Mouse (Mus musculus) gastrocnemius, adult 2 months (tissue): ENCODE measurements around the gene Rbfox1. TPM values are rescaled to one million over a fixed set of nuclear protein-coding genes. Genes with fewer than 3 reads are reported as not detected.

Experiments used
- DNase-seq: peaks from one replicate; pipeline ENCODE4 v3.0.0; 2022
- H3K27ac ChIP-seq: fragments of 200-600 bp; 2 replicates; pipeline ENCODE4 v1.8.1; 2022; ENCODE audit warnings: mild to moderate bottlenecking
- H3K4me3 ChIP-seq: fragments of 200-600 bp; 2 replicates; pipeline ENCODE4 v1.8.1; 2022; ENCODE audit warnings: mild to moderate bottlenecking, moderate library complexity
- CTCF ChIP-seq: fragments of 200-600 bp; IDR thresholded peaks from 2 replicates; pipeline ENCODE4 v1.8.1; 2022; ENCODE audit warnings: antibody characterized with exemption, mild to moderate bottlenecking, moderate library complexity
- intact Hi-C: fragments of 180-260 bp; cut with DNase I; formaldehyde crosslinking; loops from one replicate; pipeline ENCODE4 v1.15.1; 2025
- total RNA-seq, 2 experiments: library from RNA; stranded (reverse); gene quantifications; 2 replicates each; pipeline ENCODE4 v1.2.3; 2021

The Rbfox1 gene
- total RNA-seq, 2 experiments from 2014 or later, result 194 to 277 TPM

DNA sequence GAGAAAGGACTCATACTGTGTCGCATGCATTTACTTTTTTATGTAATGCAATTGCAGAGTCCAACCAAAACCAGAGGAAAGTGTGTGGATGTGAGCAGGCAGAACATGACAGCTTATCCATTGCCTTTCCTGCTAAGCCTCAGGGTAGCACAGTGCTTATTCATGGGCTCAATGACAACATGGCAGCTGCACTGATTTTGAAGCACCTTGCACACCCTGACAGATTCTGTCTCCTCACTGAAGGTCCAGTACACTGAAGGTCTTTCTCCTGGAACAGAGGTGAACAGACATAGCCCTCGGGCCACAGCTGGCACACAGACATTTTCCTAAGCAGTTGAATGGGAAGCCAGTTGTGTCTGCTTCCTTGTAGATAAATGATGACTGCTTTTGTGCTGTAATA, 1254.3 kb downstream of the Rbfox1 start:
- no peak for TF ChIP-seq CTCF
- intact Hi-C loops, result loop anchor here (5.0 kb wide), 1 partner anchor 138 kb away; no protein-coding TSS in a partner anchor

DNA sequence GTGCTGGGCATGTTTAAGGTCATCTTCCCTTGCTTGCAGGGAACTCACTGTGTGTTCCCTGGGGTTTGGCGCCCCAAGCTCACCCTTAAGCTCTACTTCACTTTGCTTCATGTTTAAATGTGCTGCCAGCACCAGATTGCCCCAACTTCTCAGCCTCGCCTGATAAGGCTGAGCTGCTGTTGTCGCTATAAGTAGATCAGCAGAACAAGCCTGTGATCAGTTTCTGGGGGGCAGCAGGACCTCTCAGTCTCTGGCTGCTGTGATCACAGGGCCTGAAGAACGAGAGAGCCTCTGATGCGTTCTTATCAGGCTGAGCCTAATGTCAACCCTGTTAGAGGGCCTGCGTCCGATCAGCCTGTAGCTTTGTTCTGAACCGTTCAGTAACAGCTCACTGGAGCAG, 1255.8 kb downstream of the Rbfox1 start:
- TF ChIP-seq CTCF, result no peak
- intact Hi-C loops, result no loop called here
- DNase-seq, result no peak
- H3K4me3 ChIP-seq, result no peak overlapping the region
- 0 out of 2 replicates have a peak overlapping the region, but pooled peaks have one; percentile 32 for H3K27ac ChIP-seq

More for the DNA sequence above, 1254.3 kb downstream of the Rbfox1 start:
- Histone ChIP-seq H3K4me3 (no peak overlapping the region), H3K27ac (no peak overlapping the region)
- DNase-seq, result no peak

DNA sequence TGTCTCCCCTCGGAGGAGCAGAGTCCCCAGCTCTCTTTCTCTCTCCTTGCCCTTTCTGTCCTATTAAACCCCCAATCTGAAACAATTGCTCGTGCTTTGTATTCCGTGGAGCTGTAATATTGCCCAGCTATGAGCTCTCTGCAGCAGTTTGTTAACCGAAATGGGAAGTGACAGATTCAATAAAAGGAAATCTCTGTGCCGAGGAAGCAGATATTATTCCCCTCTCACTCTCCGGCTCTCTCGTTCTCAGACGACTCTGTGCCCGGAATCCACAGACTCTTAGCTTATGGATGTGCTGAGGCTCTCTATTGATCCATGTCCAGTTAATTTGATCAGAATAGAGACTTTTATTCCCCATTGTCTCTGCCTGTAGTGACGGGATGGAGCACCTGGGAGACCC, 1260.3 kb downstream of the Rbfox1 start:
- DNase-seq, result no peak
- intact Hi-C loops, result no loop called here
- no peak for TF ChIP-seq CTCF

DNA sequence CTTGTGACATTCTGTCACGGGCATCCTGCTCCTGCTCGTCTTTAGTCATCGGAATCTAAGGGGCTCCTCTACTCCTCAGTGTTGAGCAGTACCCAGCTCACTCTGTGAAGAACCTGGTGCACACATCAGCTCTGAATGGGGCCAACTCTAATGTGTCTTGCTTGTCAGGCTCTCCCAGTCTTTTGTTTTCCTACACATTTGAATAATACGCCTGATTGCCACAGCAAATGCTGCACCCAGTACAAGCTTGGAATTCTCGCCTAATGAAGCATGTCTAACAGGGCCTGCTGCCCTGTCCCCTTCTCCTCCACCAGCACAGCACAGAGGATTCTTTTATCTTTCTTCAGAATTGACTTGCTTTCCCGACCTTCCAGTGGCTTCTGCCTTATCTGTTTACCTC, 1261.3 kb downstream of the Rbfox1 start:
- Histone ChIP-seq H3K27ac (0 out of 2 replicates have a peak overlapping the region, but pooled peaks have one; percentile 87), H3K4me3 (no peak overlapping the region)
- DNase-seq, result no peak
- TF ChIP-seq CTCF, result no peak
- intact Hi-C loops, result no loop called here

More for the DNA sequence above, 1260.3 kb downstream of the Rbfox1 start:
- Histone ChIP-seq H3K27ac (no peak overlapping the region), H3K4me3 (no peak overlapping the region)

- peak; percentile 70 for DNase-seq
- H3K27ac ChIP-seq, result peak overlapping the region; percentile 87
- TF ChIP-seq CTCF, result no peak
- intact Hi-C loops, result no loop called here
- no peak overlapping the region for H3K4me3 ChIP-seq
Measured at GRCm38 (mm10) chr16:7147884-7148283, 1262.7 kb downstream of the Rbfox1 start.

GRCm38 (mm10) chr16:7149106-7149899, 1264.1 kb downstream of the Rbfox1 start:
- intact Hi-C loops, result no loop called here
- no peak for DNase-seq
- no peak for TF ChIP-seq CTCF
- peak overlapping the region; percentile 33 for H3K4me3 ChIP-seq
- peak overlapping the region; percentile 87 for H3K27ac ChIP-seq

GRCm38 (mm10) chr16:7150201-7150791, 1265.1 kb downstream of the Rbfox1 start:
- peak overlapping the region; percentile 87 for H3K27ac ChIP-seq
- peak overlapping the region; percentile 49 for H3K4me3 ChIP-seq
- no peak for TF ChIP-seq CTCF
- intact Hi-C loops, result no loop called here
- DNase-seq, result peak; percentile 72

- intact Hi-C loops, result no loop called here
- no peak for DNase-seq
- no peak for TF ChIP-seq CTCF
- Histone ChIP-seq H3K27ac (peak overlapping the region; percentile 72; the same call in 1 of the 2 replicates), H3K4me3 (no peak overlapping the region)
Measured at GRCm38 (mm10) chr16:7152401-7152800, 1267.2 kb downstream of the Rbfox1 start.

DNA sequence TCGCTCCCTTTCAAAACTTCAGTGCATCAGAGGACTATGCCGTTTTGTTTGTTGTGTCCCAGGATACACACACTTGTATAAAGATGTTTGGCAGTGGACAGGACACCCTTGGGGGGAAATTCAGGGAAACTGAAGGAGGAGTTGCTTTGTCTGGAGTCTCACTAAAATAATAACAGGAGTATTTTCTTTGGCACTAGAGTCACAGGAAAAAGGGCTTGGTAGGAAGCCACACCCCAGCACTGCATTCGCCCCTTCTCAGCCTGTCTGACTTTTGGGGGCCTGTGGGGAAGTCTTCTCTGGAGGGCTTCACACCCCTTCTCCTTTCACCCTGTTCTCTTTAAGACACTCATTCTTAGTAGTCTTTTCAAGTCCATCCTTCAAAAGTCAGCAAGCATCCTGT, 1269.5 kb downstream of the Rbfox1 start:
- no peak for DNase-seq
- intact Hi-C loops, result no loop called here
- no peak for TF ChIP-seq CTCF
- Histone ChIP-seq H3K27ac (peak overlapping the region; percentile 72), H3K4me3 (no peak overlapping the region)

DNA sequence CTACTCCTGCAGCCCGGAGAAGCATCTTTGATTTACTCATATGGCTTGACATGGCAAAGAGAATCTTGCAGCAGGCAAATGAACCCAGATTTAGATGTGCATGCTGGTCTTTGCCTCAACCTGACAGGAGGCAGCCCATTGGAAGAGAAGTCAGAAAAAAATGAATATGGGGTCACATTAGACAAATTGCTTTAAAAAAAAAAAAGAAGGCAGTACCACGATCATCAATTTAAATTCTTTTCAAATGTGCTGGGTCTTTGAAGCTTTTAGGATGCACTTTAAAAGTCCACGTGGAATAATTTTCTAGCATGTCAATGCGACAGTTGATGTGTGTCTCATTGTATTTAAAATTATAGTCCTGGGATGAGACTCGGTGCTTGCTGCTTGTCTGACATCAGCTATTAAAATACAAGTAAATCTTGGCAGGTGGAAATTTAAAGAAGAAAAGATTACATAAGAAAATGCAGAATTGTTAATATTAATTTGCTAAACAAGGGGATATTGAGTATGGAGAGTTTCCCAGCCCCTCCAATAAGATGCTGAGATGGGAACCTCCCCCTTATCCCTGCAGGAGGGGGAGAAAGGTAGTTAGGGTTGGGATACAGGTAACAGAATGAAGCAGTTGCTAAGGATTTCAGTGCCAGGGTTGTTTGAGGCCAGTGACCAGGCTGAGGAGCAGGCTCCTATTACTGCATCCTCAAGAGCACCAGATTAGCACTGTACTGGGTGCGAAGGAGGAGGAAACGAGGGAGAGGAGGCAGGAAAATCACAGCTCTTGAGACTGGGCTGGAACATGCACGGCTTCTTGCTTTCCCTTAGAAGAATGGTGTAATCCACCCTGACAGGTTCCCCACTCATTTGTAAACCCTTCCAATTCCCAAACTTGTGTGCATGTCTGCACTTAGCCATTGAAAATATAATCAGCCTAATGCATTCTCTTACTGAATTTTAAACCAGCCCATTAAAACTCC, 1274.0 kb downstream of the Rbfox1 start:
- peak overlapping the region; percentile 28; the same call in 1 of the 2 replicates for H3K27ac ChIP-seq
- no peak for TF ChIP-seq CTCF
- no peak overlapping the region for H3K4me3 ChIP-seq
- intact Hi-C loops, result no loop called here
- DNase-seq, result no peak

GRCm38 (mm10) chr16:7159827-7160217, 1274.7 kb downstream of the Rbfox1 start:
- H3K27ac ChIP-seq, result peak overlapping the region; percentile 28; the same call in 1 of the 2 replicates
- no peak overlapping the region for H3K4me3 ChIP-seq
- intact Hi-C loops, result no loop called here
- no peak for TF ChIP-seq CTCF
- no peak for DNase-seq

GRCm38 (mm10) chr16:7162168-7162567, 1277.0 kb downstream of the Rbfox1 start:
- Histone ChIP-seq H3K27ac (no peak overlapping the region), H3K4me3 (no peak overlapping the region)
- no peak for DNase-seq
- intact Hi-C loops, result no loop called here
- TF ChIP-seq CTCF, result no peak
